Mouse (Mus musculus) MEL (cell line): ENCODE measurements at regions not wholly inside any gene's neighbourhood (a gene's known extent, or its start where the extent isn't known, plus 50 kb on each side); places are given as distances from the start of the nearest gene placed in this dataset.

Experiments
- DNase-seq: peaks from one replicate; pipeline ENCODE4 v3.0.0; 2011; ENCODE audit warnings: low read depth, low spot score
- H3K27ac ChIP-seq: 2 replicates; pipeline ENCODE4 v1.5.1; 2012; ENCODE audit warnings: low read depth, mild to moderate bottlenecking, control low read depth, low read length, moderate library complexity; ENCODE audit not compliant: control insufficient read depth
- H3K27me3 ChIP-seq, 2 experiments: fragments of 150-350 bp in 1 of 2; sonication (generic) in 1 of 2; 2 replicates each; pipeline ENCODE4 v1.6.1; 2012; ENCODE audit warnings: low read length in 2 of 2, mild to moderate bottlenecking in 2 of 2, improper control_type of control experiment in 1 of 2, moderate library complexity in 1 of 2; ENCODE audit not compliant: insufficient read depth in 2 of 2, control insufficient read depth in 1 of 2
- H3K36me3 ChIP-seq, 2 experiments: 2 replicates each; pipeline ENCODE4 v1.6.1; 2012 to 2014; ENCODE audit warnings: low read length in 2 of 2, improper control_type of control experiment in 1 of 2, inconsistent platforms in 1 of 2, mild to moderate bottlenecking in 1 of 2; ENCODE audit not compliant: insufficient read depth in 2 of 2, control insufficient read depth in 1 of 2
- H3K4me1 ChIP-seq, 2 experiments: fragments of 150-350 bp in 1 of 2; sonication (generic) in 1 of 2; 2 replicates each; pipeline ENCODE4 v1.6.1; 2012; ENCODE audit warnings: low read length in 2 of 2, improper control_type of control experiment in 1 of 2, mild to moderate bottlenecking in 1 of 2; ENCODE audit not compliant: insufficient read depth in 2 of 2, control insufficient read depth in 1 of 2
- H3K4me3 ChIP-seq, 2 experiments: fragments of 150-350 bp in 1 of 2; sonication (generic) in 1 of 2; 2 replicates each; pipeline ENCODE4 v1.5.1; 2012; ENCODE audit warnings: low read depth in 2 of 2, low read length in 2 of 2, mild to moderate bottlenecking in 2 of 2, moderate library complexity in 2 of 2, control low read depth in 1 of 2, improper control_type of control experiment in 1 of 2; ENCODE audit not compliant: control insufficient read depth in 1 of 2, insufficient read depth in 1 of 2
- H3K79me2 ChIP-seq: 2 replicates; pipeline ENCODE4 v1.6.1; 2012; ENCODE audit warnings: mild to moderate bottlenecking, low read length, moderate library complexity; ENCODE audit not compliant: control insufficient read depth, poor library complexity, insufficient read depth
- H3K9ac ChIP-seq: 2 replicates; pipeline ENCODE4 v1.6.1; 2012; ENCODE audit warnings: low read depth, mild to moderate bottlenecking, control low read depth, low read length, moderate library complexity; ENCODE audit not compliant: control insufficient read depth, poor library complexity, severe bottlenecking
- H3K9me3 ChIP-seq: fragments of 150-350 bp; sonication (generic); replicated peaks from 2 replicates; pipeline ENCODE4 v1.6.1; 2012; ENCODE audit warnings: mild to moderate bottlenecking, low read length, improper control_type of control experiment, moderate library complexity; ENCODE audit not compliant: insufficient read depth
- BHLHE40 ChIP-seq: IDR thresholded peaks from 2 replicates; pipeline ENCODE4 v1.6.1; 2012; ENCODE audit warnings: low read depth, mild to moderate bottlenecking, inconsistent platforms, low read length, improper control_type of control experiment, borderline replicate concordance
- CHD1 ChIP-seq: IDR thresholded peaks from 2 replicates; pipeline ENCODE4 v1.6.1; 2012; ENCODE audit warnings: low read depth, mild to moderate bottlenecking, inconsistent platforms, low read length, improper control_type of control experiment
- CTCF ChIP-seq, 3 experiments: IDR thresholded peaks in 2 of 3; conservative IDR thresholded peaks in 1 of 3; 2 replicates each; pipeline ENCODE4 v1.5.1; 2011 to 2012; ENCODE audit warnings: low read length in 3 of 3, low read depth in 2 of 3, mild to moderate bottlenecking in 2 of 3, improper control_type of control experiment in 1 of 3, inconsistent platforms in 1 of 3, mixed read lengths in 1 of 3, moderate library complexity in 1 of 3; ENCODE audit not compliant: control insufficient read depth in 1 of 3, insufficient read depth in 1 of 3, poor library complexity in 1 of 3, severe bottlenecking in 1 of 3
- E2F4 ChIP-seq: IDR thresholded peaks from 2 replicates; pipeline ENCODE4 v1.6.1; 2011; ENCODE audit warnings: low read depth, low read length, improper control_type of control experiment, borderline replicate concordance
- ELF1 ChIP-seq: IDR thresholded peaks from 2 replicates; pipeline ENCODE4 v1.6.1; 2014; ENCODE audit warnings: low read depth, mild to moderate bottlenecking, inconsistent platforms, low read length, improper control_type of control experiment, moderate library complexity
- GABPA ChIP-seq: IDR thresholded peaks from 2 replicates; pipeline ENCODE4 v1.6.1; 2012; ENCODE audit warnings: low read depth, mild to moderate bottlenecking, inconsistent platforms, low read length, improper control_type of control experiment, moderate library complexity
- GATA1 ChIP-seq: IDR thresholded peaks from 2 replicates; pipeline ENCODE4 v1.6.1; 2011; ENCODE audit warnings: low read depth, low read length, improper control_type of control experiment
- MYB ChIP-seq: IDR thresholded peaks from 2 replicates; pipeline ENCODE4 v1.6.1; 2011; ENCODE audit warnings: mild to moderate bottlenecking, low read depth, low read length, improper control_type of control experiment
- NELFE ChIP-seq: IDR thresholded peaks from 2 replicates; pipeline ENCODE4 v1.6.1; 2011; ENCODE audit warnings: low read depth, low read length, improper control_type of control experiment
- POLR2A ChIP-seq, 2 experiments: IDR thresholded peaks; 2 replicates each; pipeline ENCODE4 v1.6.1; 2011 to 2012; ENCODE audit warnings: low read length in 2 of 2, mild to moderate bottlenecking in 2 of 2, control low read depth in 1 of 2, improper control_type of control experiment in 1 of 2, low read depth in 1 of 2, moderate library complexity in 1 of 2; ENCODE audit not compliant: control insufficient read depth in 1 of 2, insufficient read depth in 1 of 2, poor library complexity in 1 of 2
- POLR2AphosphoS5 ChIP-seq: IDR thresholded peaks from 2 replicates; pipeline ENCODE4 v1.6.1; 2012; ENCODE audit warnings: low read depth, borderline replicate concordance, mild to moderate bottlenecking, inconsistent platforms, low read length, moderate library complexity, mixed read lengths
- RCOR1 ChIP-seq: IDR thresholded peaks from 2 replicates; pipeline ENCODE4 v1.6.1; 2012; ENCODE audit warnings: low read depth, mild to moderate bottlenecking, inconsistent platforms, low read length, improper control_type of control experiment
- SIN3A ChIP-seq: IDR thresholded peaks from 2 replicates; pipeline ENCODE4 v1.6.1; 2012; ENCODE audit warnings: low read length, improper control_type of control experiment, inconsistent platforms
- SMC3 ChIP-seq: IDR thresholded peaks from 2 replicates; pipeline ENCODE4 v1.6.1; 2011; ENCODE audit warnings: low read depth, low read length, improper control_type of control experiment
- TBP ChIP-seq: IDR thresholded peaks from 2 replicates; pipeline ENCODE4 v1.8.0; 2011; ENCODE audit warnings: low read depth, low read length, improper control_type of control experiment
- TCF12 ChIP-seq: IDR thresholded peaks from 2 replicates; pipeline ENCODE4 v1.6.1; 2014; ENCODE audit warnings: low read depth, mild to moderate bottlenecking, inconsistent platforms, low read length, improper control_type of control experiment, moderate library complexity
- UBTF ChIP-seq: IDR thresholded peaks from 2 replicates; pipeline ENCODE4 v1.6.1; 2012; ENCODE audit warnings: low read depth, mild to moderate bottlenecking, inconsistent platforms, low read length, improper control_type of control experiment, moderate library complexity, borderline replicate concordance; ENCODE audit not compliant: insufficient read depth
- ZC3H11A ChIP-seq: IDR thresholded peaks from 2 replicates; pipeline ENCODE4 v1.6.1; 2012; ENCODE audit warnings: low read depth, mild to moderate bottlenecking, inconsistent platforms, low read length, improper control_type of control experiment
- ZKSCAN1 ChIP-seq: IDR thresholded peaks from 2 replicates; pipeline ENCODE4 v1.6.1; 2012; ENCODE audit warnings: low read depth, mild to moderate bottlenecking, inconsistent platforms, low read length, improper control_type of control experiment, moderate library complexity
- ZMIZ1 ChIP-seq: IDR thresholded peaks from 2 replicates; pipeline ENCODE4 v1.6.1; 2012; ENCODE audit warnings: low read depth, mild to moderate bottlenecking, inconsistent platforms, low read length, improper control_type of control experiment, moderate library complexity
- ZNF384 ChIP-seq: IDR thresholded peaks from 2 replicates; pipeline ENCODE4 v1.6.1; 2012; ENCODE audit warnings: low read depth, mild to moderate bottlenecking, inconsistent platforms, low read length, improper control_type of control experiment

DNA sequence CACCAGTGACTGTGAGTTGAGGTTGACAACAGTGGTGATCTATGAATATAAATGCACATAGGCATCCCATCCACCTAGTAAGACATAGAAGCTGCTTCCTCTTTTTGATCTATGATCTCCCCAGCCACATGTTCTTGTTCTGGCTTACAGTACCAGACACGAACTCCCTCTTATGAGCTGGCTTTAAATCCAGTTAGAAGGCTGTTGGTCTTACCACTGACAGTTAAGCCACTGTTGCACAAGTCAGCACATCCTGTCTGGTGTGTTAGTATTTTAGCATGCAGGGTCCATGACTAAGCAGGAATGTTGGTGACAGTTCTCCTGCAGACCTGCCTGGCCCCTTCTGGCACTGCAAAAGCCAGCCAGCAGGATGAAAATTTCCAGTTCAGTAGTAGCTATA, 164.1 kb upstream of the Fat4 start:
- Histone ChIP-seq H3K9ac (no peak overlapping the region), H3K9me3 (no peaks in the 10 kb centered on the region), H3K79me2 (no peaks in the 10 kb centered on the region), H3K36me3 (no peaks in the 10 kb centered on the region), H3K27me3 (no peaks in the 10 kb centered on the region), H3K27ac (no peak overlapping the region), H3K4me1 (no peaks in the 10 kb centered on the region), H3K4me3 (no peak overlapping the region)
- no peak for DNase-seq
- no peak for TF ChIP-seq POLR2AphosphoS5
- TF ChIP-seq ZKSCAN1 = no peak
- no peak for TF ChIP-seq CTCF (IDR thresholded peaks at IDR 0.05 in 2 of 3, conservative IDR thresholded peaks at IDR 0.05 in 1 of 3; ENCODE audit: control insufficient read depth in 1 of 3, insufficient read depth in 1 of 3, low read depth in 2 of 3, low read length in 3 of 3, poor library complexity in 1 of 3, severe bottlenecking in 1 of 3)
- no peak for TF ChIP-seq TBP
- TF ChIP-seq GABPA = no peak
- TF ChIP-seq NELFE = no peak
- TF ChIP-seq RCOR1 = no peak
- no peak for TF ChIP-seq TCF12

DNA sequence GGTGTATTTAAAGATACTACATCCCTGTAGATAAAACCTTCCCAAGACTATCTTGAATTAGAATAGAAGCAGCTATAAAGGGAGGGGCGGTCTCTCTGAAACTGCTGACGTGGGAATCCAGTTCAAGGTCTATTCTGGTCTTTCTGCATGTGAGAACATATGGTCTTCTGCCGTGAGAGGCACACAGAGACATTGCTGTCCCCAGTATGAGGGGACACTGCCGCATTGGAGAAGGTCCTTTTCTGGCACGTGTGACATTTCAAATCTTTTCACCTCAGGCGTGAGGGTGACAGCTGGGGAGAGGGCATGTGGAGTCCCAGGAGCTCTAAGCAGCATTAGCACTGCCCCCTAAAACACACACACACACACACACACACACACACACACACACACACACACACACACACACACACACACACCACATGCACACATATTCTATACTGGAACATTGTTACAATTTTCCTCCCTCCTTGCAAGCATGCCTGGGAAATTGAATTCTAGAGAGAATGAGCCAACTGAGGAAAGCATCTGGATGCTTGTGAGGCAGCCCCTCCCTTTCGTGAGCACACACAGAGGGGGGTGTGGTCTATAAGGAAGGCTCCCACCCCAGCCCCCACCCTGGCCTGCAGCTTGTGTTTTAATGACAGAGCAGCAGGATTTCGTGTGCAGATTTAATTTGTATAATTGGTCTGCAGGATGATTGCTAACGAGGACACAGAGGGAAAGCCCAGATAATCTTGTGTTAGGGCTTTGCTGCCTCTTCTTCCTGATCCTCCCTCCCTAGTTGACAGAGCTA, 174.5 kb upstream of the Fat4 start:
- H3K9me3 ChIP-seq = no peaks in the 10 kb centered on the region
- H3K27me3 ChIP-seq = no peaks in the 10 kb centered on the region
- DNase-seq = no peak
- H3K36me3 ChIP-seq = no peaks in the 10 kb centered on the region
- no peak overlapping the region for H3K4me3 ChIP-seq
- H3K27ac ChIP-seq = no peak overlapping the region
- TF ChIP-seq GATA1 (no peak), CTCF (IDR thresholded peaks at IDR 0.05 in 2 of 3, conservative IDR thresholded peaks at IDR 0.05 in 1 of 3; ENCODE audit: control insufficient read depth in 1 of 3, insufficient read depth in 1 of 3, low read depth in 2 of 3, low read length in 3 of 3, poor library complexity in 1 of 3, severe bottlenecking in 1 of 3) (no peak), POLR2A (IDR thresholded peaks at IDR 0.05; ENCODE audit: control insufficient read depth in 1 of 2, insufficient read depth in 1 of 2, low read depth in 1 of 2, low read length in 2 of 2, poor library complexity in 1 of 2) (no peak), BHLHE40 (no peak), E2F4 (no peak), RCOR1 (no peak), ZMIZ1 (no peak), CHD1 (no peak), ZKSCAN1 (no peak), ELF1 (no peak), NELFE (no peak), SMC3 (no peak), ZNF384 (no peak), MYB (no peak), TBP (no peak), ZC3H11A (no peak), TCF12 (no peak), UBTF (no peak), SIN3A (no peak)
- no peaks in the 10 kb centered on the region for H3K4me1 ChIP-seq
- H3K9ac ChIP-seq = no peak overlapping the region
- H3K79me2 ChIP-seq = no peaks in the 10 kb centered on the region
